Mouse (Mus musculus) cerebellum, adult 11-12 months (tissue): ENCODE data around the gene Lpcat1.
A peak's percentile ranks its signal among the peaks of the same experiment; 100 is the strongest.

Experiments used
- DNase-seq: peaks from one replicate; pipeline ENCODE4 v3.0.0; 2022

The Lpcat1 gene

DNA sequence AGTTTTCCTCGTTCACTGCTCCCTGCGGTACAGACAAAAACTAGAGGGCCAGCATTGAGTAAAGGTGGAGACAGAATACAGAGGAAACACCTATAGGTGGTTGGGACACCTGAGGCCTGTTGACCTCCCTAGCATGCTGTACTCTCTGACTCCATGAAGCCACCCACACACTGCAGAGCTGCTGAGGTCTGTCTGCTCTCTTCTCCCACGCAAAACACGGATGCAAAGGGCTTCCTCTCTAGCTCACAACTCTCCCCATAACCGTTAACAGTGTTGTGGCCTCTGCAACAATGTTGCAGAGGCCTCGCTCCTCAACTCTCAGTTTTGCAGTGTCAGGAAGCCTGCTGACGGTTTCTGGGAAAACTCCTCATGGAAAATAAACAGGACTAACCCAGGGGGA, 15.5 kb downstream of the Lpcat1 start:
- no peak for DNase-seq

DNA sequence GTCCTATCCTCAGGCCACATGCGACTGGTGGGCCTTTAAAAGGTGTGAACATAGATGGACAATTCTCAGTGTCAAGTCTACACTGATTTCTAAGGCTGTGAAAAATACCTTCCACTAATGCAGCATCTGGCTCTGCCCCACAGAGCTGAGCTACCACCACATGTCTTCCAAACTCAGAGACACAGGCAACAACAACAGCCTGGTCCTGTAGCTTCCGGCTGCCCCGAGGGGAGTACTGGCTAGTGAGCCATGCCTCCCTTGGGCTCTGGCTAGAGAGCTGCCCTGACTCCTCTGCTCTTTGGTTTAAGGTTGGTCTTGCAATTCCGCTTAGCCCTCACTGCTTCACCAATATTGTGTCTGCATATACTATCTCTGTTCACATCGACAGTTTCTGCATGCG, 16.3 kb downstream of the Lpcat1 start:
- DNase-seq = no peak

DNA sequence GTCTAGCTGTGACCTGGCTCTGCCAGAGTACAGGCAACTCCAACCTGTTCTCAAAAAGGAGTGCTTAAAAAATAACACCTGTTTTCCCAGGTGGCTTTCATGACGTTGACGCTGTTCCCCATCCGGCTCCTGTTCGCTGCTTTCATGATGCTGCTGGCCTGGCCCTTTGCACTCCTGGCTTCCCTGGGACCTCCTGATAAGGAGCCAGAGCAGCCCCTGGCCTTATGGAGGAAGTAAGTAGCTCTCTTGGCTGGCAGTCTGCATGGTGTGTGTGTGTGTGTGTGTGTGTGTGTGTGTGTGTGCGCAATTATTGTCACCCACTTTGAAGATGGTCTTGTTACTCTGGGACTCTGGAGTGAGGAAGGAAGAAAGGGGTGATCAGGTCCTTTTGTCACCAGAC, 17.2 kb downstream of the Lpcat1 start:
- DNase-seq = no peak

DNA sequence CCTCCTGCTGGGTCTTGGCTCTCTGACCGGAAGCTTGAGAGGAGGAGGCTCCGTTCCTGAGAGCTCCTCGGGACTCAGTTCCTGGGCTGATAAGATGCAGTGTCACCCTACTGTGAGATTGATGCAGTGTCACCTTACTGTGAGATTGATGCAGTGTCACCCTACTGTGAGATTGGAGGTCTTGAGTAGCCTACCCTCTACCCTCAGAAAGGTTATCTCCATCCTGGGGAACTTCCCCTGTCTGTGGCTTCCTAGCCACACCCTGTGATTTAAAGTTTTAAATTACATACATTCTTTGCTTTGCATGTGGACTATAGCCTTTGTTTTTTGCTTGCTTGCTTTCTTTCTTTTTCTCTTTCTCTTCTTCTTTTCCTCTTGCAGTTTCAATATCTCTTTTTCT, 21.1 kb downstream of the Lpcat1 start:
- no peak for DNase-seq

DNA sequence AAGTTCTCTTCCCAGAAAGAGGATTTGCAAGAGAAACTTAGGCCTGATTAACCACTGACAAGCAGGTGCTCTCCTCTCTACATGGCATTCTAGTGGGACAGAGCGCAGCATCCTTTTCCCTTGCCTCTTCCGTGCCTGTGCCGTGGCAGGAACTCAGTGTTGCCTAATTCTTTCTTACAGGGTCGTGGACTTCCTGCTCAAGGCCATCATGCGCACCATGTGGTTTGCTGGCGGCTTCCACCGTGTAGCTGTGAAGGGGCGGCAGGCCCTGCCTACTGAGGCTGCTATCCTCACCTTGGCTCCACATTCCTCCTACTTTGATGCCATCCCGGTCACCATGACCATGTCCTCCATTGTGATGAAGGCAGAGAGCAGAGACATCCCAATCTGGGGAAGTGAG, 21.7 kb downstream of the Lpcat1 start:
- DNase-seq = no peak

DNA sequence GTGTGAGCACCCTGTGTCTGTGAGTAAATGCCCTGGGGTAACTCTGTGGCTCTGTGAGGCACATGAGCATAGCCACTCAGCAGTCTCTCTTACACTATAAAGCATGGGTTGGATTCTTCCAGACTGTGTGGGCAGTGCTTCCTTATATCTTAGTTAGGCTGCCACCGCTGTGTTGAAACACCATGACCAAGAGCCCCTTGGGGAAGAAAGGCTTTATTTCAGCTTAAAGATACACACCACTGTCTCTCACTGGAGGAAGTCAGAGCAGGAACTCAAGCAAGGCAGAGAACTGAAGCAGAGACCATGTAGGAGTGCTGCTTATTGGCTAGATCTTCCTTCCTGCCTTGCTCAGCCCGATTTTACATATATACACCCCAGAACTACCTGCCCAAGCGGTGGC, 23.0 kb downstream of the Lpcat1 start:
- no peak for DNase-seq

DNA sequence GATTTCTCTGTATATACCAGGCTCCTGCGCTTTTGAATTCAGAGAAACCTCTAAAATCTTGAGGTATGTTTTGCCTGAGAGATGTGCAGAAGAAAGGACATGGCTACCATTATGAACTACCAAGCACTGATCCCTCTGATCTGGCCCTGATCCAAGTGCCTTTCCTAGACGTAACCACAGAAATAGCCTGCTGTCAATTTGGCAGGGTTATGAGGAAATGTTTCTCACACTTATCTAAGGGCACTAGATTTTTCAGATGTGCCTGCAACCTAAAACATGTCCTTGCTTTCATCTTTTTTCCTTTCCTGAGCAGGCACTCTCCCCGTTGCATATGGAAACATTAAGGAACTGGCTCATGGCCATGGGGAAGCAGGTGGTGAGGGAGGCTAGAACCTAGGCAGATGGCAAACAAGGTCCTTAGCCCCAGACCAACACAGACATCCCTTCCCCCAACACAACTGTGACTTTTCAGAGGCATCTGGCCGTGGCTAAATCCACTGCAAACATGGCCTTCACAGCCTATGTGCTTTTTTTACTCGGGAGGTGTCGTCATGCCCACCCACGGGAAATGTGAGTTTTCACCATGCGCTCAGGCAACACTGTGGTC, 23.7 kb downstream of the Lpcat1 start:
- DNase-seq = peak; percentile 83

DNA sequence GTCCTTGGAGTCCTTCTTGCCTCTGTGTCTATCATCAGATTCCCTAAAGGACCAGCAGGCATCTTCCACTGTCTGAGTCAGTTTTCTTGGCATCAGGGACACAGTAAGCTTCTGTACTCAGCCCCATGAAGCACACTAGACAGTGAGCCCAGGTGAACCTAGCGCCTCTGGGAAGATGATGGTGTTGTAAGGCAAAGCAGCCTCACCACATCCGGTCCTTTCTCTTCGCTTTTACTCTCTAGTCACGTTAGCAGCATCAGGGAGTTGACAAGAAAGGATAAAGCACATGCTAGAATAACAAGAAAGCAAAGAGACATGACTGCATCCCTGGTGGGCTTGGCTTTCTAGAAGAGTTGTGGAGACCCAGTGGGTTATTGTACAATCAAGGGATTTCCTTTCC, 26.2 kb downstream of the Lpcat1 start:
- DNase-seq = no peak

DNA sequence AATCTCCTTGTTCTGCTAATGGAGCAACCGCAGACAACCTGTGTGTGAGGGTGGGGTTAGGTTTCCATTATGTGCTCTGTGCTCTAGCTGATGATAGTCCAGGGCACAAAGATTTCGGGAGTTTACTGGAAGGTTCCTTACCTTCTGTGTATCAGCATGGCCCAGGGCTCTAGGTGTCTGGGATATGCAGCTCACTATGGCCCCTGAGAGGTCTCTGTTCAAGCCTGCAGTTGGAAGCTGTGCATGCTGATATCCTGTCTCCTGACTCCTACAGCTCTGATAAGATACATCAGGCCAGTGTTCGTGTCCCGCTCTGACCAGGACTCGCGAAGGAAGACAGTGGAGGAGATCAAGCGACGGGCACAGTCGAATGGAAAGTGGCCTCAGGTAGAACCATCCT, 27.5 kb downstream of the Lpcat1 start:
- DNase-seq = no peak

DNA sequence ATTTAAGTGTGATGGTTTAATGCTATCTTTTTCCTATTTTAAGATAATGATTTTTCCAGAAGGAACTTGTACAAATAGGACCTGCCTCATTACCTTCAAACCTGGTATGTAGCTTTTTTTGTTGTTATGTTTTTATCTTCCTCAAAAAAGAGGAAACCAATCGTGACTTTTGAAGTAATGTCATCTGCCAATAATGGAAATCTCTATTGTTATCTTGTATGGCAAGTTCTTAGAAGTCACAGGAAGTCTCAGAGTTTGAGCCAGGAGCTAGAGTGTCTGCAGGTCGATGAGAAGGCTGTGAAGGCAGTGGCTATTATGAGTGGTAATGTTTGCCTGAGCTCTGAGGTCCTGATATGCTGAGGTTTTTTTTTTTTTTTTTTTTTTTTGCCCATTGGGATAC, 29.1 kb downstream of the Lpcat1 start:
- DNase-seq = no peak

DNA sequence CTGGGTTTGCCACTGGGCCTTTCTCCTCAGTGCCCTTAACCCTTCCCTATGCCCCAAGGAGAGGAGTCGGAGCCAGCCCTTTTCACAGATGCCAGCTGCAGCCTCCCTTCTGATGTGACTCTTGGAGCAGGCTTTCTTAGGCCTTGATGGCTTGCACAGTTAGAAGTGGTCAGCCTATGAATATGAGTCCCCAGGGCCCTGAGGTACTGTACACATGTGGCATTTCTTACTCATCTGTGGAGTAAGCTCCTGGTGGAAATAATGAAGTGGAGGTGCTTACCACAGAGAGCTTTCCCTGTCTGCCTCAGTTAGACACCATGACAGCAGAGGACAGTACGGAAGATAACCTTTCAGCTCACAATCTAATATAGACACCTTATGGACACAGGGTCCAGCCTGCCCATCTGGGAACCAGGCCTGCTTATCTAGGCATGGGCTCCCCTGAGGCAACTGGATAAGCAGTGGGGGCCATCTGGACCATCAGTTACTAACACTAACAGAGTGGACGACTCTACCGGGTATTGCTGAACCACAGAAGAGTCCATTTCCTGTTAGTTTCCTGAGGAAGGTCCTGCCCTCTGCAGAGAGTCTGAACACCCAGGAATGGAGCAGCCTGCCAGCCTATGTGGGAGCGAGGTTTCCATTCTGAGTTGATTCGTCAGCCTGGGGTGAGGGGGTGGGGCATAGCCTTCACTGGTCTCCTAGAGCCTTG, 33.1 kb downstream of the Lpcat1 start:
- DNase-seq = no peak

DNA sequence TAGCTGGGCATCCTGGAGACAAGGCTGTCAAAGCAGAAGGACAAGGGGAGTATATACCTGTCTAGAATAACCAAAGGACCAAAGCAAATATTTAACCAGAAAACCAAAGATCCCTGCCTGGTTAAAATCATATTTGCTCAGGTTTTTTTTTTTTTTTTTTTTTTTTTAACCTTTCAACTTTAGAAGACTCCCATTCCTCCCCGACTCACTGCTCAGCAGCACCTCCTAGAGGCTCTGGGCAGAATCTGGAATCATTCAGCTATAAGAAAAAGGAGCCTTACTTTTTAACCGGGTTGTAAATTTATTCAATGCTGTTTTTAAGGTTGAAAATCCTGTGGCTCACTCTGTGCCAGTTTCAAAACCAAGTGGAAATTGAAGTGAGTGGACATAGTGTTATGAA, 35.7 kb downstream of the Lpcat1 start:
- DNase-seq = no peak

DNA sequence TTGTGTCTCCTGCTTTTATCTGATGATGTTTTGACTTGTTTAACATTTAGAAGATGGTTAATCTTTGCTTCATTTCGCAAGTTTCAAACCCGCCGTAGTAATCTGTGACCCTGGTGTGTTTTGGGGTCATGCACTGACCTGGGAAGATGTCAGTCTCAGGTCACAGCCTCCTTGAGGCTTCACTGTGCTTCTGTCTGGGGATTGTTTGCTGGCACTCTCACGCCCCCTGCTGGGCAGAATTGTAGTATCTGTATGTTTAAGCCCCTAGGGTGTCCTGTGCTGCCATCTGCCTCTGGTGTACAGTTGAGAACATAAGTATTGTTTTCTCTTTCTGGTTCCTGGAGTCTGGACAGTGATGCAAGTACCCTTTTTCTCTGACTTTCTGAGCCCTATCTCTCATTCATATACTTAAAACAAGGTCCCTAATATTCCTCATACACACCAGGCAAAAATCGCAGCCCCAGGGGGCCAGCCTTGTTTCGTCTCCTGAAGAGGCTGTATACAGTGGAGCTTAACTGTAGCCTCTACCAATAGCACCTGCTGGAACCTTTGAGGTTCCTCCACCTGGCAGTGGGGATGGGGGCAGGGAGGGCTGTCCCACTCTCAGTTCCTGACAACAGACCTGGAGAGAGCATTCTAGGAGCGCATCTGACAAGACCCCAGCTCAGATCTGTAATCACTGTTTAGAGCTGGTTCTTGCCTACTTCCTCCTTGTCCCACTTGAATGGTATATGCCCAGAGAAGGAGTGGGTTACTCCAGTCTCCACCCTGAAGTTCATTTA, 38.9 kb downstream of the Lpcat1 start:
- peak; percentile 74 for DNase-seq

DNA sequence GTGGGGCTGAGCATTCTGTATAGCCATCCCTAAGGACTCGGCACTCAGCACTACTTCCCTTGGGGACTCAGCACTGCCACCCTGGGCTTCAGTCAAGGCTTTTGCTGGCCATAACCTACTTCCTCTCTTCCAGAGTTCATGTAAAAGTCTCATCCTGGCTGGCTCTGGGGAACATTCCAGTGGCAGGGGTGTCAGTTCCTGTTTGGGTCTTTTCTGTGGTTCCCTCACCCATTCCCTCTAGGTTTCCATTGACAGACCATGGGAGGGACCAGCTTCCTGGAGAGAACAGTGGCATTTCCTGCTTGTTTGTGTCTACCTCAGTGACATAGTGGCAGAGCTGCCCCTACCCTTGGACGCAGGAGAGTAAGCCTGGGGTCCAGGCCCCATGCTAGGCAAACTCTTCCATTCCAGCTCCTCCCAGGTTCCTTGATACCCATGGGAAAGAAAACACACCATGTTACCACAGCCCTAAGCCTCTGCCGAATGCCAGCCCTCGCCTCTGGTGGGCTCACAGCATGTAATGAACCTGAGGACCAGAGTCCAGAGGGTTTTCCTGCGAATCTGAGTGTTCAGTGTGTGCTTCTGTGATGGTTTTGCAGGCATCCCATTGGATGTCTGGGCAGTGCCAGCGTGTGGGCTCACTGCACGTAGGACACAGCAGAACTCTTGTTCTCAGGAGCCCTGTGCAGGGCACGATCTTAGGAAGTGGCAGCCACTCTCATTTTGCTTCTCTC, 42.0 kb downstream of the Lpcat1 start:
- no peak for DNase-seq

DNA sequence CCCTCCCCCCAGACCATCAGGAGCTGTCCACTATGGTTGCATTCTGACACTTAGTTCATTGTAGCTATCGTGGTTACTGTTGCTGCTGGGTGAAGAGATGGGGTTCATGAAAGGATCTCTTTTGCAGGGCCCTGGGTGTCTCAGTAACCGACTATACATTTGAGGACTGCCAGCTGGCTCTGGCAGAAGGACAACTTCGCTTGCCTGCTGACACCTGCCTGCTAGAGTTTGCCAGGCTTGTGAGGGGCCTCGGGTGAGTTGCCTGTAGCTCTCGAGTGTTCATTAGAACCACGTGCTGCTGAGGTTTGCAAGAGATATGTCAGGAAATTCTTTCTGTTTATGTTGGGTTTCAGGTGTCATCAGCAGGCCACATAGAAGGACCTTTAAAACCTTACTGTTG, 42.9 kb downstream of the Lpcat1 start:
- DNase-seq = peak; percentile 51

DNA sequence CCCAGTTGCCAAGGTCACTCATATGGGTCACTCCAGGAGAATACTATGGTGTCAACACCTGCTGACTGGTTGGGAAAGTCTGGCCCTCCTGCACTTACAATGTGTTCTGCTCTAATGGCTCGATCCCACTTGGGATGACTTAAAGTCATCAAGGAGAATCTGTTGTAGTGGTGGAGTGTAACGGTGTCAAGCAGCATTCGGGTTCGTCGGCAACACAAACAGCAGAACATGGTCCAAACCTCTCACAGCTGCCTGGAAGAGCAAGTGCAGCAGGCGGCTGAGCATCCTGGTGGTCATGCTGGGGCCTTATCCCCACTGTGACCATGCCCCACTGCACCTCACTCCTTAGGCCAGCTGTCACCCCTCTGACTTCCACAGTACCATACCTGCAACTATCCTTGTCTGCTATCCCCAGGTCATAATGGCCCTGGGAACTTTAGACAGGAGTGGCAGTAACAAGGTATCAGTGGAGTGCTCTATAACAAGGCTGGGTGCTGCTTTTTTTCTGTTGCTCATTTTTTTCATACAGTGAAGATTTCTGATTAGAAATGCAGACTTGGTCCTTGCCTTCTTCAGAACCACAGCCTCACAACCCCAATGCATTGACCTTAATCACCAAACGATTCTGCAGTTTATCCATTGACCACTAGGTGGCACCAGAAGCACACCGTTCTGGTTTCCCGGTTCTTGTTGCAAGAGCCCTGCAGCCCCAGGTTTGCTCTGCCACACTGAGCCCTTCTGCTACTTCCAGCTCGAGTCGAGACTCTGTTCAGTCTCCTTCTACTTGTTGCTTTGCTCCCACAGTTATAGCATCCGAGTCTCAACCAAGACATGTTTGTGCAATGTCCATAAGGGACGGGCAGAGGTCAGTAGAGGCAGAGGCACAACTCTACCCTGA, 46.0 kb downstream of the Lpcat1 start:
- peak; percentile 48 for DNase-seq

DNA sequence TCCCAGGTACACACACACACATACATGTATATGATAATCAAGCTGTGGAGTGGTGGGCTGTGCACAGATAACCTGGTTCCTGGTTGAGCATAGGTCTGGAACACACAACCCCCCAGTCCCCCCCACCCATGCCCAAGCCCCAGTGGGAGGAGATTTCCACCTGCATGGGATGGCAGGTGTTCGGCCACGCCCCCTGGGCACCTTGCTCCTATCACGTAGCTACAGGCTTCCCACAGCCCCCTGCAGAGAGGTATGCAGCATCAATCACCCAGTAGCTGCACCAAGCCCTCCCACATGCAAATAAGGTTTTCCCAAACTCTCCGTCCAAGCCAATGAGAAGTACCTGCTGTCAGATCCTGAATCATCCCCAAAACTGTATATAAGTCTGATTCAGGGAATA, 49.9 kb downstream of the Lpcat1 start:
- DNase-seq = no peak

DNA sequence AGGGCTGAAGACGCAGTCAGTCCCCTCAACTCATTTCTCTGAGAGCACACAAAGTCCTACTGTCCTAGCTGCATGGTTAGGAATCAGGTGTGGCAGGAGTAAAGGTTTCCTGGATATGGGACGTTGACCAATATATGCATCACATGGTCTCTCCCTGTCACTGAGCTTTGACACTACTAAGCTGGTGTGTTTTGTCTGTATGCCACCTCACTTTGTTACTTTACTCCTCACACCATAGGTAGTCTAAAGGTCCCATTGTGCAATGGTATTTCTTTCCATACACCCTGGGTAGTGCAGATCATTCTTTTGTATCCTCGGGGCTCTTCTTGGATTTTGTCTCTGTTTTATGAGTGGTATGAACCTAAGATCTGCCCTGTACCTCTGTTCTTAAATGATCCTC, 66.7 kb downstream of the Lpcat1 start:
- no peak for DNase-seq

DNA sequence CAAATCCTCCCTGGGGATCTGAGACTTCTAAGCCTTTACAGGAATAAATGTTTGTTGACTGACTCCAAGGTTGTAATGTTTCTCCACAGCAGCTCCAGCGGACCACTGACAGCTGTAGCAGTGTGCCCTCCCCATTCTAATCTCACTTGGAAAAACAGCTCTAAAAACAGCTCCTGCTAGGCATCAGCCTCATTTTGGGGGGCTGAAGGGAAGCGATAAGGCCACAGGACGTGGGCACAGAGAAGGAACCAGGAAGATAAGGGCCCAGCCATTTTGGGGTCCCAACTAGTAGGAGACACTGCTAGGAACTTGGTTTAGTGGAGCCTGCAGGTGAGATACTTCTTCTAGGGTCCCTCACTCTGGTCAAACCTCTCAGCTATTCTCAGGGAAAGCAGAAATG, 68.3 kb downstream of the Lpcat1 start:
- DNase-seq = no peak

DNA sequence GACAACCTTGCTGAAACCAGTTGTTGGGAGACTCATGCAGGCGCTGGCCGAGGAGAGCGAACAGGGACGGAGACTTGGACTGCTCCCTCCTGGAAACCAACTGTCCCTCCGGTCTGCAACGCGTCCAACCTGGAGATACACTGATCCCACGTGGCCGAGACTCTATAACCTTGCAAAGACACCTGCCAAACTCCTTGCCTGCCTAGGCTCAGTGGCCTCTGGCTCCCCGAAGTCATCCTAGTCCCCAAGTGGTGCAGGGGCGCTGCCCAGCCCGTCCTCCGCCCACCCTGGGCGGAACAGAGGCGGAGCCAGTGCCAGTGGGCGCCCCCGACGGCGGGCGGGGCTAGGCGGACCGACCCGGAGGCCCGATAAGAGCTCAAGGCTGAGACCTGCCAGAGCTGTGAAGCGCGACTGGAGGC, 69.4 kb downstream of the Lpcat1 start, which contains the start of gene Slc6a3:
TSS of gene Slc6a3 (plus strand) at position 345 of the 419 bp plus-strand sequence.
- no peak for DNase-seq

DNA sequence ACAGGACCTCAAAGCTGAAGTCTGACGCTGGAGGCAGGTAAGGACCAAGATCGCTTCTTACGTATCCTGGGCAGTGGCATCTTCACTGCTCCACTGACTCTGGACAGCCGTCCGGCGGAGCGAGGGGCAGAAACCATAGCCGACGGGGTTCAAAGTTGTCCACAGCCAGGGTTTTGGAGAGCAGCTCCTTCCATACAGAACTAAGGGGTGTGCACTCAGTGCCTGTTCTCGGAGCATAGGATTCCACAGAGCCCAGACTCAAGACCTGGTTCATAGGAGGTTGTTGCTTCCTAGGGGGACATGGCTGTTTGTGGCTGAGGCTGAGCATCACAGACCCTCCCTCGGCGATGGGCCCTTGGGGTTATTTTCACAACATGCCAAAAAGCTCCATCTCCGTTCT, 69.8 kb downstream of the Lpcat1 start:
- no peak for DNase-seq

DNA sequence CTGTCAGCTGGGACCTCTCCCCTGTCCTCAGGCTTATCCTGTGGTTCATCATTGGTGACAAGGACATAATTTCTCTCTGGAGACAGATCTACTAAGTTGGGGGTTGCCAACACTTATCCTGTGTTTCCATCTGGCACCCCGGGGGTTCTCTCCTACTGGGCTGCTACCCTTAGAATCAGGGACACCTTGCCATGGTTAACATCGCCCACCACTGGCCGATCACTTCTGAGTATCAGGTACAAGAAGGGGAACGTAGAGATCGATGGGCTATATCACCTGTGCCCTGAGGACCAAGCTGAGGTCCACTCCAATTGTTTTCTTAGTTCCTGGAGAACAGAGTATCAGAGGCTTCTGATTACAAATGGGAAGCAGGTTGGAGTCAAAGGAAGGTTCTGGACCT, 97.2 kb downstream of the Lpcat1 start:
- DNase-seq = no peak
